Mouse (Mus musculus): ENCODE measurements at regions not wholly inside any gene's neighbourhood (a gene's known extent, or its start where the extent isn't known, plus 50 kb on each side); places are given as distances from the start of the nearest gene placed in this dataset.

GRCm38 (mm10) chr10:46454442-46454841, 876.8 kb downstream of the Hace1 start:
- no peak for DNase-seq

- DNase-seq, result peak; percentile 9 to 12
These were observed 881.1 kb downstream of the Hace1 start for GRCm38 (mm10) chr10:46458686-46459085.

DNA sequence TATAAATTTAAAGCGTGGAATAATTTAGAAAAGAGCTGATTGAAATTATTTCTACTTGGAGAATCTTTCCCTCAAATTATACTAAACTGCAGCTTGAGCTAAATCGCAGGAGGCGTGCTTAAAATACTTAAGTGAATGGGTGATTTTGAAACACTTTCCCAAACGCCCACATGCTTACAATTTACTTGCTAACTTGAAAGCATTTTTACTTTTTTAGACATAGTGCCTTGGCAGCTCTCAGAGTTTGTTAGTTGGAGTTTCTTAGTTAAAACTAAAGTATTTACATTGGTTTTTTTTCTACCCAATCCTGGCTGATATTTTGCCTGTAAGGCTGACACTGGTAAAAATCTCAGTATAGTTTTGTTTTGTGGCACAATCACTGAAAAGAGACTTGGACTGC, 906.0 kb downstream of the Hace1 start:
- no peak for DNase-seq
